Mouse (Mus musculus): Measurements from ENCODE around the gene Tbxa2r. TPM values are rescaled to one million over a fixed set of nuclear protein-coding genes. Genes with fewer than 3 reads are reported as not detected.
A peak's percentile ranks its signal among the peaks of the same experiment; 100 is the strongest.

The Tbxa2r gene
- polyA plus RNA-seq, 2 experiments, result 9.2 to 10.8 TPM

DNA sequence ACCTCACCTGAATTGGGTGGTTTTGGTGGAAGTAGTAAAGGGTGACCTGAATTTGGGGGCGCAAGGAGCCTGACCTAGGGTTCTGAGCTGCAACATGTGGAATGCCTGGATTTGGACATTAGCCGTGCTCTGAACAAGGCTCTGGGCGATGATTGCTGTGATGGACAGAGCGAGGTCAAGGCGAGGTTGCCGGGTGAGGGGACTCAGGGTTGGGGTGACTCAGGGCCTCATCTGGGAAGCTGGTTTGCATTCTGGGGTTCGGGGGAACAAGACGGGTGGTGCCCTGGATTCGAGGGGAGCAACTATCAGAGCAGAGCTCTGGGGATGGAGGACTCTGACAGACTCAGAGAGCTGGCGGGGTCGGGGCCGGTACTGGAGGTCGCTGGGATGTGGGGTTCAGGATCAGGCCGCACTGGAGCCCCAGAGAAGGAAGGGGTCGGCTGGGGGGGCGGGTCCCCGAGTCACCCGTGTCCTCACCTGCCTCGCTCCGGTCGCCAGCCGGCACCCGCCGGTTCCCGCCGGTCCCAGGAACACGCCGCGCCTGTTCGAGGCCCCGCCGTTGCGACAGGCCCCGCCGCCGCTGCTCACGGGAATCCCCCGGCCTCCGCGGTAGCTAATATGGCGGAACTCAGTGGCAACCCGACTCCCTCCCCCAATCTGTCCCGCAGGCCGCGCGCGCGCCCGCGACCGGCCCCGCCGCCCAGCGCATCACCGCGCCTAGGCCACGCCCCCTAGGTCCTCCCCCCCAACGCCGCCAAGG, 49.4 kb downstream of the Tbxa2r start, which contains the start of gene Fzr1:
Fzr1 (minus strand) TSS at position 724 of the 760 bp plus-strand sequence.
- peaks cover 20% of the 10 kb centered on the region for H3K36me3 ChIP-seq (ENCODE audit: control insufficient read depth, insufficient read depth, low read length)
- 0 out of 2 replicates have a peak, but pooled peaks have one; percentile 51 for TF ChIP-seq POLR2A (IDR thresholded peaks at IDR 0.05; ENCODE audit: borderline replicate concordance, extremely low read depth, insufficient read depth, insufficient read length)
- H3K9me3 ChIP-seq (ENCODE audit: control insufficient read depth, low read length), result no peaks in the 10 kb centered on the region
- no peaks in the 10 kb centered on the region for H3K27me3 ChIP-seq (ENCODE audit: control insufficient read depth, insufficient read depth, low read length)
- peak within 1 kb of the TSS; percentile 89 for H3K9ac ChIP-seq (ENCODE audit: low read depth, low read length, severe bottlenecking)
- peaks cover 15% of the 10 kb centered on the region for H3K4me1 ChIP-seq (ENCODE audit: control insufficient read depth, insufficient read depth, low read length)
- H3K27ac ChIP-seq (replicated peaks; ENCODE audit: low read depth, low read length), result peak within 1 kb of the TSS; percentile 55; the same call in 1 of the 2 replicates
- DNase-seq (ENCODE audit: low spot score) (peak; percentile 29), ATAC-seq (ENCODE audit: low FRiP score, low read depth) (peak; percentile 20)
- peak within 1 kb of the TSS; percentile 89 for H3K4me3 ChIP-seq (replicated peaks; ENCODE audit: low read length)
- H3K4me2 ChIP-seq (replicated peaks; ENCODE audit: low read depth, low read length, severe bottlenecking), result peak within 1 kb of the TSS; percentile 85
- under 1% methylated on average over 24 of the region's 59 CpGs for WGBS

DNA sequence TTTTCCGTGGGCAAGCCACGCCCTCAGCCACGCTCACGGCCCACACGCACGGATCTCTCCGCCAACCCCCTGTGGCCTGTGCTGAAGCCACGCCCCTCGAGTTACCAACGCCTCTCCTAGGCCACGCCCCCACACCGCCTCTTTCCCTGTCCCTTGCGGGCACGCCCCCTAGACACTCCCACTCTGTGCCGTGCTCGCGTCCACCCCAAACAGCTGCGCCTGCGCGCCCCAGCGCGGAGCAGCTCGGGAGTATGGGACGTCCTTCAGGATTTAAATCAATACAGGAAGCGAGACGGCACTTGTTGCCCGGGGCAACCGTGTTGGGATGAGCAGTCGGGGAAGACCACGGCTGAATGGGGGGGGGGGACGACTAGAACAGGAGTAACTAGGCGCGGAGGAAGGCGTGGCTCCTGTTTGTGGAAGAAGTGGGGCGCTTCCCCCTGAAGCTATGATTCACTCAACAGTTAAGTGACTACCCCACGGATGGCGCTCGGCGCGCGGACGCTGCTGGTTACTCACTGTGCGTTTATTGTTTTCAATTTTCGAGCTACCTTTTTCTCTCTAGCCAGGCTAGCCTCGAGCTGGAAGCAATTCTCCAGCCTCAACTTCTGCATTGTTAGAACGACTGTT, 50.1 kb downstream of the Tbxa2r start:
- H3K9me3 ChIP-seq (ENCODE audit: control insufficient read depth, low read length), result no peaks in the 10 kb centered on the region
- under 1% methylated on average over 41 of the region's 46 CpGs for WGBS
- peak overlapping the region; percentile 89 for H3K9ac ChIP-seq (ENCODE audit: low read depth, low read length, severe bottlenecking)
- 0 out of 2 replicates have a peak, but pooled peaks have one; percentile 52 for TF ChIP-seq POLR2A (IDR thresholded peaks at IDR 0.05; ENCODE audit: borderline replicate concordance, extremely low read depth, insufficient read depth, insufficient read length)
- peaks cover 15% of the 10 kb centered on the region for H3K4me1 ChIP-seq (ENCODE audit: control insufficient read depth, insufficient read depth, low read length)
- no peaks in the 10 kb centered on the region for H3K27me3 ChIP-seq (ENCODE audit: control insufficient read depth, insufficient read depth, low read length)
- H3K4me3 ChIP-seq (replicated peaks; ENCODE audit: low read length), result peak overlapping the region; percentile 89
- peaks cover 14% of the 10 kb centered on the region for H3K36me3 ChIP-seq (ENCODE audit: control insufficient read depth, insufficient read depth, low read length)
- peak overlapping the region; percentile 85 for H3K4me2 ChIP-seq (replicated peaks; ENCODE audit: low read depth, low read length, severe bottlenecking)
- ATAC-seq (ENCODE audit: low FRiP score, low read depth) (peak; percentile 95), DNase-seq (ENCODE audit: low spot score) (peak; percentile 100)
- H3K27ac ChIP-seq (replicated peaks; ENCODE audit: low read depth, low read length), result peak overlapping the region; percentile 55; the same call in 1 of the 2 replicates

DNA sequence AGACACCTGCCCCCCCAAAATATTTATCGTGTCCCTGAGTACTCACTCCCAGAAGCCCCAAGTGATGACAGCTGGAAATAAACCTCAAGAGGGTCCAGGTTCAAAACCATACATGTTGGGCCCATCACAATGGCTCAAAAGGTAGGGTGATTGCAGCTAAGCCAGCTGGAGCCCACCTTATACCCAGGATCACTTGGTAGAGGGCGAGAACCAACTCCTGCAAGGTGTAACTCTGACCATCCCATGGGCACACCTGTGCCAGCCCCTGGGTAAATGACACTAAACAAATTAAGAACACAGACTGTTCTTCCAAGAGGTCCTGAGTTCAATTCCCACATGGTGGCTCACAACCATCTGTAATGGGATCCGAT, 50.6 kb downstream of the Tbxa2r start:
- Histone ChIP-seq H3K4me3 (replicated peaks; ENCODE audit: low read length) (peak overlapping the region; percentile 49), H3K9ac (ENCODE audit: low read depth, low read length, severe bottlenecking) (peak overlapping the region; percentile 44), H3K36me3 (ENCODE audit: control insufficient read depth, insufficient read depth, low read length) (peaks cover 9% of the 10 kb centered on the region), H3K9me3 (ENCODE audit: control insufficient read depth, low read length) (no peaks in the 10 kb centered on the region), H3K4me2 (replicated peaks; ENCODE audit: low read depth, low read length, severe bottlenecking) (peak overlapping the region; percentile 59), H3K27me3 (ENCODE audit: control insufficient read depth, insufficient read depth, low read length) (no peaks in the 10 kb centered on the region), H3K27ac (replicated peaks; ENCODE audit: low read depth, low read length) (peak overlapping the region; percentile 55; the same call in 1 of the 2 replicates), H3K4me1 (ENCODE audit: control insufficient read depth, insufficient read depth, low read length) (peaks cover 15% of the 10 kb centered on the region)
- DNase-seq (ENCODE audit: low spot score) (no peak), ATAC-seq (ENCODE audit: low FRiP score, low read depth) (no peak)
- TF ChIP-seq POLR2A (IDR thresholded peaks at IDR 0.05; ENCODE audit: borderline replicate concordance, extremely low read depth, insufficient read depth, insufficient read length), result no peak
- WGBS, result 62% methylated on average over 3 of the region's 3 CpGs

DNA sequence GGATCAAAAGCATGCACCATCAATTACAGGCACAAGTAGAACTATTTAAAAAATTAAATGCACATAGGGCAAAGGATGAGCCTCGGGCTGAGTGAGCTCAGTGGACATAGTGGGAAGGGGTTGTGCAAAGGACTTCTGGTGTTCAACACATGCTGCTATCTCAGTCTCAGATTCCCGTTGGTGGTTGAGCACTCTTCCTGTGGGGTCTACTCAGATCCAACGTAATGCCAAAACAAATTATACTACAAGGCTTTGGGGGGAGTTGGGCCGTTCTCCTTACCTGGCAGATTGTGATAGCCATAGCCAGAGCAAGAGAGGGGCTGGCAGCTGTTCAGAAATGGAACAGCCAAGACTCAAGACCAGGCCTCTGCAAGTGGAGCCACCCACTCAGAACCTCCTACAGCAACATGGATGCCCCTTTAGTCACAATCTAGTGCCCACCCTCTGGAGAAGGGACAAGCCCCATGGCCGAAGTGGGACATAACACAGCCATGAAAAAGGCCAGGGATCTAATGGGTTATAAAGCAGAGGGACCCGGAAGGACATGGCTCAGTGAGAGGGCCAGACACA, 51.4 kb downstream of the Tbxa2r start:
- TF ChIP-seq POLR2A (IDR thresholded peaks at IDR 0.05; ENCODE audit: borderline replicate concordance, extremely low read depth, insufficient read depth, insufficient read length), result no peak
- no peak for ATAC-seq (ENCODE audit: low FRiP score, low read depth)
- H3K36me3 ChIP-seq (ENCODE audit: control insufficient read depth, insufficient read depth, low read length), result peaks cover 7% of the 10 kb centered on the region
- H3K4me3 ChIP-seq (replicated peaks; ENCODE audit: low read length), result no peak overlapping the region
- no peaks in the 10 kb centered on the region for H3K27me3 ChIP-seq (ENCODE audit: control insufficient read depth, insufficient read depth, low read length)
- no peaks in the 10 kb centered on the region for H3K9me3 ChIP-seq (ENCODE audit: control insufficient read depth, low read length)
- no peak overlapping the region for H3K27ac ChIP-seq (replicated peaks; ENCODE audit: low read depth, low read length)
- WGBS, result 90% methylated on average over 6 of the region's 6 CpGs
- H3K4me2 ChIP-seq (replicated peaks; ENCODE audit: low read depth, low read length, severe bottlenecking), result no peak overlapping the region
- no peak for DNase-seq (ENCODE audit: low spot score)
- H3K4me1 ChIP-seq (ENCODE audit: control insufficient read depth, insufficient read depth, low read length), result peaks cover 16% of the 10 kb centered on the region
- no peak overlapping the region for H3K9ac ChIP-seq (ENCODE audit: low read depth, low read length, severe bottlenecking)

DNA sequence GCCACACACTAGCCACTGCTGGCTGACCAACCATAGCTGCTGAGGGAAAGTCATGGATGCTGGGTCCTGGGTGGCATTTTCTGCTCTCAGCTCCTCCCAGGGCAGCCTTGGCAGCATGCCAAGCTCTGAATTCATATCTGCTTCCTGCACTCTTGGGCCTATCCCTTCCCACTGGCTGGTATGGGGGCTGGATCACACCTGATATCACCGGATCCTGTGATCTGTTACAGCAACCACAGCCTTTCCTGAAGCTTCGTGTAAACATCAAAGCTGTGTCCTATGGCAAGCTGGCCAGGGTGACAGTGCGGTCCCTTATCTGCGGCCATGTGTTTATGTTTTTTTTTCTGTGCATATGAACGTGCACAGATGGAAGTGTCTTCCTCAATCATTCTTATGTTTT, 53.5 kb downstream of the Tbxa2r start:
- DNase-seq (ENCODE audit: low spot score), result no peak
- Histone ChIP-seq H3K9ac (ENCODE audit: low read depth, low read length, severe bottlenecking) (no peak overlapping the region), H3K27me3 (ENCODE audit: control insufficient read depth, insufficient read depth, low read length) (no peaks in the 10 kb centered on the region), H3K4me2 (replicated peaks; ENCODE audit: low read depth, low read length, severe bottlenecking) (no peak overlapping the region), H3K27ac (replicated peaks; ENCODE audit: low read depth, low read length) (no peak overlapping the region), H3K36me3 (ENCODE audit: control insufficient read depth, insufficient read depth, low read length) (peaks cover 15% of the 10 kb centered on the region), H3K9me3 (ENCODE audit: control insufficient read depth, low read length) (no peaks in the 10 kb centered on the region), H3K4me1 (ENCODE audit: control insufficient read depth, insufficient read depth, low read length) (peaks cover 14% of the 10 kb centered on the region), H3K4me3 (replicated peaks; ENCODE audit: low read length) (no peak overlapping the region)
- WGBS, result 80% methylated on average over 5 of the region's 5 CpGs
- TF ChIP-seq POLR2A (IDR thresholded peaks at IDR 0.05; ENCODE audit: borderline replicate concordance, extremely low read depth, insufficient read depth, insufficient read length), result no peak
- ATAC-seq (ENCODE audit: low FRiP score, low read depth), result no peak

All from limb, embryonic 14.5 days (tissue).